Mouse (Mus musculus) ES-E14 (cell line): ENCODE measurements around the gene Insr. TPM values are rescaled to one million over a fixed set of nuclear protein-coding genes. Genes with fewer than 3 reads are reported as not detected.

Experiments used
- DNase-seq: peaks from one replicate; pipeline ENCODE4 v3.0.0-alpha.2; 2013; ENCODE audit warnings: low read depth, low spot score
- H3K27ac ChIP-seq: 2 replicates; pipeline ENCODE4 v1.5.1; 2012; ENCODE audit warnings: low read depth, mild to moderate bottlenecking, low read length, moderate library complexity, mixed read lengths; ENCODE audit not compliant: poor library complexity, insufficient read depth, severe bottlenecking
- H3K36me3 ChIP-seq: 2 replicates; pipeline ENCODE4 v1.6.1; 2012; ENCODE audit warnings: mild to moderate bottlenecking, low read length, moderate library complexity, mixed read lengths; ENCODE audit not compliant: control insufficient read depth, poor library complexity, insufficient read depth, severe bottlenecking
- H3K4me1 ChIP-seq, 2 experiments: fragments of 150-350 bp in 1 of 2; sonication (generic) in 1 of 2; 2 replicates each; pipeline ENCODE4 v1.6.1; 2012; ENCODE audit warnings: low read length in 2 of 2, mild to moderate bottlenecking in 1 of 2, mixed read lengths in 1 of 2; ENCODE audit not compliant: control insufficient read depth in 2 of 2, insufficient read depth in 2 of 2, poor library complexity in 1 of 2
- H3K4me3 ChIP-seq, 2 experiments: fragments of 150-350 bp in 1 of 2; sonication (generic) in 1 of 2; 2 replicates each; pipeline ENCODE4 v1.5.1; 2012; ENCODE audit warnings: low read length in 2 of 2, low read depth in 1 of 2, mild to moderate bottlenecking in 1 of 2, mixed read lengths in 1 of 2; ENCODE audit not compliant: insufficient read depth in 1 of 2, poor library complexity in 1 of 2, severe bottlenecking in 1 of 2
- H3K9ac ChIP-seq: 2 replicates; pipeline ENCODE4 v1.6.1; 2012; ENCODE audit warnings: low read depth, mild to moderate bottlenecking, low read length, mixed read lengths; ENCODE audit not compliant: poor library complexity, insufficient read depth, severe bottlenecking
- H3K9me3 ChIP-seq: fragments of 150-350 bp; sonication (generic); 2 replicates; pipeline ENCODE4 v1.6.1; 2012; ENCODE audit warnings: low read depth, mild to moderate bottlenecking, low read length; ENCODE audit not compliant: control insufficient read depth, insufficient read depth
- CHD2 ChIP-seq: IDR thresholded peaks from 2 replicates; pipeline ENCODE4 v1.6.1; 2014; ENCODE audit warnings: mild to moderate bottlenecking, low read depth, low read length, inconsistent platforms
- HCFC1 ChIP-seq: IDR thresholded peaks from 2 replicates; pipeline ENCODE4 v1.6.1; 2012; ENCODE audit warnings: low read length, inconsistent platforms, borderline replicate concordance; ENCODE audit not compliant: insufficient read depth
- MAFK ChIP-seq: IDR thresholded peaks from 2 replicates; pipeline ENCODE4 v1.6.1; 2014; ENCODE audit warnings: mild to moderate bottlenecking, low read depth, low read length, inconsistent platforms; ENCODE audit not compliant: insufficient read depth
- ZC3H11A ChIP-seq: IDR thresholded peaks from 2 replicates; pipeline ENCODE4 v1.6.1; 2012; ENCODE audit warnings: low read depth, mild to moderate bottlenecking, inconsistent platforms, low read length, borderline replicate concordance
- ZNF384 ChIP-seq: IDR thresholded peaks from 2 replicates; pipeline ENCODE4 v1.6.1; 2012; ENCODE audit warnings: low read depth, low read length, inconsistent platforms
- in situ Hi-C, 2 experiments: fragments of 600-800 bp; cut with MboI; formaldehyde crosslinking; loops; one replicate each; pipeline ENCODE4 v1.15.1; 2025; ENCODE audit warnings: low sequenced_read_pairs in 2 of 2, inconsistent platforms in 1 of 2; ENCODE audit not compliant: unreplicated experiment in 2 of 2
- total RNA-seq: library from RNA; depleted of rRNA; stranded (reverse); fragments of 300-350 nt; gene quantifications from 2 replicates; pipeline ENCODE4 v1.2.3, GENCODE M21; 2012

The Insr gene
- total RNA-seq, 1 experiment = 9.3 TPM

DNA sequence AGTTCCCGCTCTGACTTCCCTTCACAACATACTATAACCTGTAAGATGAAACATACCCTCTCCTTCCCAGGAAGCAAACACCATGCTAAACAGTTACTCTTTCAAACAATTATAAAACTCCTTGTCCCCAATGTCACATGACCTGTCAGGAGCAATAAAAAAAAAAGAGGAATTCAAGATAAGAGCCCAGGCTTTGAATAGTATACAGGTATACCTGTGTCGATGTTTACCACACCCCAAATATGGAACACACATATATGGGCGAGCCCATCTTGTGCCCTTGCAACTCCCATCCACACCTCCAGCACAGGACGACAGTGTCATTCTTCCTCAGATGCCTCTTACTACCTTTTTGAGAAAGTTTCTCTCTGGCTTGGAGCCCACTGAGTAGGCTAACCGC, 18.3 kb downstream of the Insr start:
- no peak overlapping the region for H3K27ac ChIP-seq
- no peak for DNase-seq
- TF ChIP-seq MAFK (no peak), HCFC1 (no peak), ZNF384 (no peak), CHD2 (no peak), ZC3H11A (no peak)
- no peaks in the 10 kb centered on the region for H3K4me1 ChIP-seq
- peaks cover 5% of the 10 kb centered on the region; the same call in 1 of the 2 replicates for H3K36me3 ChIP-seq
- no peak overlapping the region for H3K9ac ChIP-seq
- H3K9me3 ChIP-seq = no peaks in the 10 kb centered on the region
- in situ Hi-C loops = no loop called here
- H3K4me3 ChIP-seq = no peak overlapping the region

DNA sequence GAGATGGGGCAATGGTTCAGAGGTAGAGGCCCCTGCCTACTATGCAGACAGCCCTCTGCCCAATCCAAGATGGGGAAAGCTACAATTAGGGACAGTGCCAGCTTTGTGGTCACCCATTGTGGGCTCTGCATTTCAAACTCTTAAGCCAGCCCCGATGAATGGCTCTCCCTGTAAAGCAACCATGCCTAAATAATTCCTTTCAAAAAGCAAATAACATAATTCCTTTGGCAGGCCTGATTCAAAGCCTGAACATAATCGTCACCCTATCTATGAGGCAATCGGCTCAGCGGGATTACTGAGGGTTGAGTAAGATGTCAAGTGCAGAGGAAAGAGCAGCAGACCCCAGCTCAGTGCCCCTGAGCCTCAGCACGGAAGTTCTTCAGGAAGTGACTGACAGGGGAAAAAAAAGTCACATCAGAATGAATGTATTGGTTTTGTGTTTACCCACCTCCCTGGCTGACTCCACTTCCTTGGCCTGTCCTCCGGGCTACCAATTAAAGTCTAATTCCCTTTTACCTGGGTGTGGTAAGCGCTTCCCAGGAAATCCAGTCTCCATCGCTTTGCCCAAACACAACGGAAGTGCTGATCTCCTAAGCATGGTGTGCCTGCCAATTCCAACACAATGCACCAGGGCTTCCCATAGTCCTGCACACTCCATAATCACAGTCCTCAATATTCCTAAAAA, 19.1 kb downstream of the Insr start:
- in situ Hi-C loops = no loop called here
- H3K27ac ChIP-seq = no peak overlapping the region
- TF ChIP-seq ZC3H11A (no peak), ZNF384 (no peak), HCFC1 (no peak), CHD2 (no peak), MAFK (no peak)
- DNase-seq = no peak
- no peak overlapping the region for H3K9ac ChIP-seq
- no peak overlapping the region for H3K4me3 ChIP-seq
- H3K9me3 ChIP-seq = no peaks in the 10 kb centered on the region
- peaks cover 5% of the 10 kb centered on the region; the same call in 1 of the 2 replicates for H3K36me3 ChIP-seq
- no peaks in the 10 kb centered on the region for H3K4me1 ChIP-seq

DNA sequence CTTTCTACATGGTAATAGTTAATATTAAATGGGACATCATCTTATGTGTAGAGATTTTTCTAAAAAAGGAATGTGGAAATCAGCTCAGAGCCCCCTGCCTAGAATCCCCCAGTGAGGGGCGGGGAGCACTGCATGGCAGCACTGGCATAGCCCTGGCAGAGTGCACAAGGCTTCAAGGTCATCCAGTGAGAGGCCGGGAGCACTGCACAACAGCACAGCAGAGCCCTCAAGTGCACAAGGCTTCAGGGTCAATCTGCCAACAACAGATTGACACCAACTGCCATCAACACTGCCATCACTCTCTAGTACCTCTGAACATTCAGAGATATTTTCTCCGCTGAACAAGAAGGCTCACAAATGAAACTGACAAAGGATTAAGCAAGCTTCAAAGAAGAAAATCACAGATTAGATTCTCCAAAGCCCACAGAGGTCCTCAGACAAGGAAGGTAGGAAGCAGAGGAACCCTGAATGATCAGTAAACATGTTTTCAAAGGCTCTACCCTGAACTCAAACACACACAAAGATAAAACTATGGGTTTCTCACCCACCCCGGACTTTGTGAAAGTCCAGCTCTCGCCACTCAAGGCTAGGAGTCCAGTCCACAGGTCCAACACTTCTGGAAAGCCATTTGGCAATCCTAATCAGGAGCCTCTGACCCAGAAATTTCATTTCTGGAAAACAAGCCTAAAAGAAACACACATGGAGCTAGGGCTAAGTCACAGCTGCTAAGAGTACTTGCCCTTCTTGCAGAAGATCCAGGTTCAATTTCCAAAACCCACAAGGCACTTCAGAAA, 23.1 kb downstream of the Insr start:
- H3K36me3 ChIP-seq = peaks cover 5% of the 10 kb centered on the region; the same call in 1 of the 2 replicates
- no peak for TF ChIP-seq MAFK
- no peak for TF ChIP-seq CHD2
- no peak for TF ChIP-seq HCFC1
- no peak for DNase-seq

DNA sequence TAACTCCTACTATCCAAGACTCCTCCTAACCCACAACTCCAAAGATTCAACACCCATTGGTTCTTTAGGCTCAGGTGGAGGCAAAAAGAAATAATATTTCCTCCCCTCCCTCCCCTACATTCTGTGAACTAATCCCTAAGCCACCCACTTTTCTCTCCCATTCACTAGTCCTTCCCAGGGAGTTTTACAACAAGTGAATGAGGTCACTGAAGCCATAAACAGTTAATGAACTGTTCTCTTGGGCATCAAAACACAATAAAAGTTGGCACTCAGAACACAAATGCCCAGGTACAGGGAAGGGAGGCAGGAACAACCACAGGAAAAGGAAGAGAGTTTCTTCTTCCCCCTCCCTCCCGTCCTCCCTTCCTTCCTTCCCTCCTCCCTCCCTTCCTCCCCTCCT, 24.1 kb downstream of the Insr start:
- TF ChIP-seq HCFC1 = no peak
- TF ChIP-seq ZC3H11A = no peak
- no peak for TF ChIP-seq CHD2
- no peak for TF ChIP-seq MAFK
- TF ChIP-seq ZNF384 = no peak
- H3K9me3 ChIP-seq = no peaks in the 10 kb centered on the region
- no peak for DNase-seq
- H3K36me3 ChIP-seq = peaks cover 5% of the 10 kb centered on the region; the same call in 1 of the 2 replicates
- H3K4me3 ChIP-seq = no peak overlapping the region
- H3K4me1 ChIP-seq = no peaks in the 10 kb centered on the region
- no peak overlapping the region for H3K9ac ChIP-seq
- in situ Hi-C loops = no loop called here
- no peak overlapping the region for H3K27ac ChIP-seq

More for the DNA sequence above, 23.1 kb downstream of the Insr start:
- Histone ChIP-seq H3K4me1 (no peaks in the 10 kb centered on the region), H3K4me3 (no peak overlapping the region), H3K9me3 (no peaks in the 10 kb centered on the region), H3K9ac (no peak overlapping the region), H3K27ac (no peak overlapping the region)
- in situ Hi-C loops = no loop called here
